Mouse (Mus musculus): Measurements from ENCODE around the gene Calml4. TPM values are rescaled to one million over a fixed set of nuclear protein-coding genes. Genes with fewer than 3 reads are reported as not detected.

Calml4 gene
- 102 and 107 TPM in 2 replicates for polyA plus RNA-seq (2015; fragmentation: Nextera tagmentation; extraction: Ambion mirVana)

GRCm38 (mm10) chr9:62857719-62858261, at the start of gene Calml4:
Gene Calml4, plus strand, starts transcription at chr9:62858080.
- Histone ChIP-seq H3K9me3 (replicated peaks) (no peaks in the 10 kb centered on the region), H3K9ac (peak within 1 kb of the TSS; percentile 32; the same call in 1 of the 2 replicates), H3K4me3 (replicated peaks) (peak within 1 kb of the TSS; percentile 33), H3K27me3 (no peaks in the 10 kb centered on the region), H3K4me2 (peak within 1 kb of the TSS; percentile 52), H3K4me1 (peaks cover 62% of the 10 kb centered on the region), H3K36me3 (no peaks in the 10 kb centered on the region), H3K27ac (peak within 1 kb of the TSS; percentile 94)
- WGBS = 12% methylated on average over 20 of the region's 20 CpGs
- peak; percentile 86 for ATAC-seq (replicated peaks; ENCODE audit: low FRiP score)

- ATAC-seq (replicated peaks; ENCODE audit: low FRiP score) = no peak
- H3K9ac ChIP-seq = peak overlapping the region; percentile 96
- H3K4me3 ChIP-seq (replicated peaks) = peak overlapping the region; percentile 88
- H3K27me3 ChIP-seq = no peaks in the 10 kb centered on the region
- H3K27ac ChIP-seq = no peak overlapping the region
- H3K9me3 ChIP-seq (replicated peaks) = no peaks in the 10 kb centered on the region
- no peaks in the 10 kb centered on the region; the same call in 1 of the 2 replicates for H3K36me3 ChIP-seq
- WGBS = 15% methylated on average over 8 of the region's 8 CpGs
- H3K4me1 ChIP-seq = peaks cover 29% of the 10 kb centered on the region
- peak overlapping the region; percentile 91 for H3K4me2 ChIP-seq
Measured at GRCm38 (mm10) chr9:62810095-62810494, 47.8 kb upstream of the Calml4 start.

GRCm38 (mm10) chr9:62810543-62811515, 47.1 kb upstream of the Calml4 start:
- Histone ChIP-seq H3K9ac (peak overlapping the region; percentile 96), H3K27me3 (no peaks in the 10 kb centered on the region), H3K4me1 (peaks cover 29% of the 10 kb centered on the region), H3K27ac (peak overlapping the region; percentile 98), H3K4me2 (peak overlapping the region; percentile 91), H3K4me3 (replicated peaks) (peak overlapping the region; percentile 88), H3K36me3 (no peaks in the 10 kb centered on the region; the same call in 1 of the 2 replicates), H3K9me3 (replicated peaks) (no peaks in the 10 kb centered on the region)
- ATAC-seq (replicated peaks; ENCODE audit: low FRiP score) = peak; percentile 81
- WGBS = under 1% methylated on average over 58 of the region's 58 CpGs

GRCm38 (mm10) chr9:62811516-62812121, 46.3 kb upstream of the Calml4 start, which contains the start of gene Fem1b:
Gene Fem1b, minus strand, starts transcription at chr9:62811934.
- WGBS = under 1% methylated on average over 68 of the region's 68 CpGs
- Histone ChIP-seq H3K9me3 (replicated peaks) (no peaks in the 10 kb centered on the region), H3K36me3 (no peaks in the 10 kb centered on the region; the same call in 1 of the 2 replicates), H3K4me3 (replicated peaks) (peak within 1 kb of the TSS; percentile 88), H3K4me1 (peaks cover 29% of the 10 kb centered on the region), H3K4me2 (peak within 1 kb of the TSS; percentile 91), H3K9ac (peak within 1 kb of the TSS; percentile 96), H3K27ac (peak within 1 kb of the TSS; percentile 98), H3K27me3 (no peaks in the 10 kb centered on the region)
- ATAC-seq (replicated peaks; ENCODE audit: low FRiP score) = peak; percentile 94

GRCm38 (mm10) chr9:62812216-62813049, 45.4 kb upstream of the Calml4 start:
- peaks cover 29% of the 10 kb centered on the region for H3K4me1 ChIP-seq
- no peak for ATAC-seq (replicated peaks; ENCODE audit: low FRiP score)
- peak overlapping the region; percentile 91 for H3K4me2 ChIP-seq
- peak overlapping the region; percentile 98 for H3K27ac ChIP-seq
- H3K27me3 ChIP-seq = no peaks in the 10 kb centered on the region
- peak overlapping the region; percentile 88 for H3K4me3 ChIP-seq (replicated peaks)
- 20% methylated on average over 14 of the region's 14 CpGs for WGBS
- H3K36me3 ChIP-seq = no peaks in the 10 kb centered on the region; the same call in 1 of the 2 replicates
- H3K9me3 ChIP-seq (replicated peaks) = no peaks in the 10 kb centered on the region
- peak overlapping the region; percentile 96 for H3K9ac ChIP-seq

GRCm38 (mm10) chr9:62814751-62815150, 43.1 kb upstream of the Calml4 start:
- Histone ChIP-seq H3K4me3 (replicated peaks) (no peak overlapping the region), H3K4me2 (no peak overlapping the region), H3K27me3 (no peaks in the 10 kb centered on the region), H3K9ac (no peak overlapping the region), H3K36me3 (no peaks in the 10 kb centered on the region), H3K4me1 (peaks cover 10% of the 10 kb centered on the region), H3K9me3 (replicated peaks) (no peaks in the 10 kb centered on the region), H3K27ac (no peak overlapping the region)
- no peak for ATAC-seq (replicated peaks; ENCODE audit: low FRiP score)
- WGBS = 89% methylated on average over 2 of the region's 2 CpGs

GRCm38 (mm10) chr9:62816323-62817098, 41.4 kb upstream of the Calml4 start:
- Histone ChIP-seq H3K4me3 (replicated peaks) (no peak overlapping the region), H3K9ac (no peak overlapping the region)
- WGBS = 83% methylated on average over 9 of the region's 9 CpGs

GRCm38 (mm10) chr9:62817099-62817571, 40.7 kb upstream of the Calml4 start:
- Histone ChIP-seq H3K36me3 (no peaks in the 10 kb centered on the region), H3K4me3 (replicated peaks) (no peak overlapping the region), H3K27me3 (no peaks in the 10 kb centered on the region), H3K9ac (no peak overlapping the region), H3K27ac (no peak overlapping the region), H3K4me1 (peaks cover 6% of the 10 kb centered on the region), H3K4me2 (no peak overlapping the region), H3K9me3 (replicated peaks) (no peaks in the 10 kb centered on the region)
- WGBS = 69% methylated on average over 12 of the region's 12 CpGs
- ATAC-seq (replicated peaks; ENCODE audit: low FRiP score) = no peak

More at GRCm38 (mm10) chr9:62816323-62817098, 41.4 kb upstream of the Calml4 start:
- H3K4me2 ChIP-seq = no peak overlapping the region
- peaks cover 7% of the 10 kb centered on the region for H3K4me1 ChIP-seq
- no peak overlapping the region for H3K27ac ChIP-seq
- no peaks in the 10 kb centered on the region for H3K27me3 ChIP-seq
- H3K36me3 ChIP-seq = no peaks in the 10 kb centered on the region
- H3K9me3 ChIP-seq (replicated peaks) = no peaks in the 10 kb centered on the region
- no peak for ATAC-seq (replicated peaks; ENCODE audit: low FRiP score)

- 72% methylated on average over 4 of the region's 4 CpGs for WGBS
- Histone ChIP-seq H3K27ac (no peak overlapping the region), H3K9ac (no peak overlapping the region), H3K9me3 (replicated peaks) (no peaks in the 10 kb centered on the region), H3K4me3 (replicated peaks) (no peak overlapping the region), H3K4me1 (no peaks in the 10 kb centered on the region), H3K36me3 (no peaks in the 10 kb centered on the region), H3K27me3 (no peaks in the 10 kb centered on the region), H3K4me2 (no peak overlapping the region)
- ATAC-seq (replicated peaks; ENCODE audit: low FRiP score) = no peak
Measured at GRCm38 (mm10) chr9:62817828-62818614, 39.9 kb upstream of the Calml4 start.

- no peak for ATAC-seq (replicated peaks; ENCODE audit: low FRiP score)
- H3K27ac ChIP-seq = no peak overlapping the region
Measured at GRCm38 (mm10) chr9:62819494-62819893, 38.4 kb upstream of the Calml4 start.

More at GRCm38 (mm10) chr9:62819494-62819893, 38.4 kb upstream of the Calml4 start:
- no peak overlapping the region for H3K4me3 ChIP-seq (replicated peaks)
- no peaks in the 10 kb centered on the region for H3K36me3 ChIP-seq
- H3K4me2 ChIP-seq = no peak overlapping the region
- WGBS = 82% methylated on average over 3 of the region's 3 CpGs
- H3K4me1 ChIP-seq = no peaks in the 10 kb centered on the region
- H3K9ac ChIP-seq = no peak overlapping the region
- H3K9me3 ChIP-seq (replicated peaks) = no peaks in the 10 kb centered on the region
- no peaks in the 10 kb centered on the region for H3K27me3 ChIP-seq
